In genomic region chr16:29667702-29668061, GRCm38 (mm10) we compare ENCODE assay signal across 15 mouse cellular contexts.
A peak's percentile ranks its signal among the peaks of the same experiment; 100 is the strongest.
DNase-seq lines count a peak whose midpoint lies in the region; ATAC-seq and TF ChIP-seq lines count a peak whose summit lies in the region.
"Had no signal": no experiment of that assay in that cellular context is flagged by ENCODE, and none has a peak within 500 bp of the region (broad histone marks: within the 10 kb centered on the region; RNA-seq: fewer than 3 reads in every experiment).

No protein-coding gene starts in this region.

- H3K9ac ChIP-seq in forebrain, embryonic 13.5 days, result no peak overlapping the region
- no peak overlapping the region for H3K9ac ChIP-seq in forebrain, embryonic 14.5 days (ENCODE audit: low read length)
- peak overlapping the region; percentile 37; the same call in 1 of the 2 replicates for H3K9ac ChIP-seq in ES-Bruce4 (ENCODE audit: low read depth, poor library complexity, severe bottlenecking)
- no peak overlapping the region for H3K9ac ChIP-seq in embryonic facial prominence, embryonic 12.5 days
- no peak overlapping the region for H3K9ac ChIP-seq in midbrain, embryonic 12.5 days (replicated peaks)
- no peak overlapping the region for H3K9ac ChIP-seq in heart, embryonic 11.5 days (ENCODE audit: low read depth, low read length)
- H3K9ac ChIP-seq: limb, embryonic 12.5 days; liver, postnatal 0 days had no signal

- H3K36me3 ChIP-seq in forebrain, embryonic 13.5 days (ENCODE audit: poor library complexity, severe bottlenecking), result no peaks in the 10 kb centered on the region
- H3K36me3 ChIP-seq in forebrain, embryonic 14.5 days (ENCODE audit: control insufficient read depth, insufficient read depth, low read length), result no peaks in the 10 kb centered on the region
- H3K36me3 ChIP-seq in ES-Bruce4 (ENCODE audit: control insufficient read depth, insufficient read depth, low read length, poor library complexity, severe bottlenecking), result no peaks in the 10 kb centered on the region
- no peaks in the 10 kb centered on the region for H3K36me3 ChIP-seq in embryonic facial prominence, embryonic 12.5 days
- H3K36me3 ChIP-seq in midbrain, embryonic 12.5 days, result no peaks in the 10 kb centered on the region
- no peaks in the 10 kb centered on the region for H3K36me3 ChIP-seq in heart, embryonic 11.5 days (ENCODE audit: control insufficient read depth, insufficient read depth, low read length)
- H3K36me3 ChIP-seq: limb, embryonic 12.5 days had no signal

- no peak overlapping the region for H3K4me3 ChIP-seq in forebrain, embryonic 13.5 days
- H3K4me3 ChIP-seq in forebrain, embryonic 14.5 days (ENCODE audit: low read depth, low read length), result no peak overlapping the region
- no peak overlapping the region for H3K4me3 ChIP-seq in ES-Bruce4 (ENCODE audit: low read depth, low read length)
- H3K4me3 ChIP-seq in embryonic facial prominence, embryonic 12.5 days, result no peak overlapping the region
- H3K4me3 ChIP-seq in midbrain, embryonic 12.5 days, result no peak overlapping the region
- H3K4me3 ChIP-seq in heart, embryonic 11.5 days (ENCODE audit: low read depth, low read length), result no peak overlapping the region
- H3K4me3 ChIP-seq: limb, embryonic 12.5 days had no signal

- TF ChIP-seq POLR2A in ES-Bruce4 (IDR thresholded peaks at IDR 0.05; ENCODE audit: insufficient read depth, low read length), result no peak

- peak overlapping the region; percentile 22; the same call in 1 of the 2 replicates for H3K4me2 ChIP-seq in forebrain, embryonic 13.5 days
- H3K4me2 ChIP-seq in forebrain, embryonic 14.5 days (ENCODE audit: low read length), result no peak overlapping the region
- no peak overlapping the region; the same call in 1 of the 2 replicates for H3K4me2 ChIP-seq in embryonic facial prominence, embryonic 12.5 days (replicated peaks)
- H3K4me2 ChIP-seq in midbrain, embryonic 12.5 days (replicated peaks), result peak overlapping the region; percentile 35
- no peak overlapping the region for H3K4me2 ChIP-seq in heart, embryonic 11.5 days

- TF ChIP-seq CTCF in ES-Bruce4 (IDR thresholded peaks at IDR 0.05; ENCODE audit: low read depth, low read length), result no peak

- DNase-seq in forebrain, embryonic 14.5 days (ENCODE audit: low spot score), result no peak
- no peak for DNase-seq in left cerebral cortex, postnatal 10 days (ENCODE audit: extremely low spot score in 1 of 2, low spot score in 2 of 2)
- no peak for DNase-seq in cerebellum, adult 8-10 months
- DNase-seq: cerebellum, adult 9-10 months; heart, postnatal 4 days; kidney, adult 2 months; layer of hippocampus, adult 9-11 months; liver, postnatal 0 days; thymus, adult 18-20 months had no signal

- H3K27ac ChIP-seq in forebrain, embryonic 13.5 days, result no peak overlapping the region
- H3K27ac ChIP-seq in forebrain, embryonic 14.5 days (ENCODE audit: low read depth, low read length), result no peak overlapping the region
- peak overlapping the region; percentile 59 for H3K27ac ChIP-seq in ES-Bruce4 (ENCODE audit: insufficient read depth, low read length)
- H3K27ac ChIP-seq in embryonic facial prominence, embryonic 12.5 days, result no peak overlapping the region
- peak overlapping the region; percentile 40; the same call in 1 of the 2 replicates for H3K27ac ChIP-seq in midbrain, embryonic 12.5 days (replicated peaks)
- H3K27ac ChIP-seq in heart, embryonic 11.5 days (ENCODE audit: low read depth, low read length), result no peak overlapping the region
- H3K27ac ChIP-seq: limb, embryonic 12.5 days had no signal

- H3K27me3 ChIP-seq in forebrain, embryonic 13.5 days, result peaks cover 42% of the 10 kb centered on the region
- H3K27me3 ChIP-seq in forebrain, embryonic 14.5 days (replicated peaks; ENCODE audit: control insufficient read depth, insufficient read depth, low read length), result peaks cover 16% of the 10 kb centered on the region; the same call in 1 of the 2 replicates
- H3K27me3 ChIP-seq in ES-Bruce4 (ENCODE audit: control insufficient read depth, insufficient read depth, low read length, poor library complexity, severe bottlenecking), result no peaks in the 10 kb centered on the region
- H3K27me3 ChIP-seq in embryonic facial prominence, embryonic 12.5 days, result peaks cover 2% of the 10 kb centered on the region; the same call in 1 of the 2 replicates
- peaks cover 88% of the 10 kb centered on the region for H3K27me3 ChIP-seq in midbrain, embryonic 12.5 days
- H3K27me3 ChIP-seq in heart, embryonic 11.5 days (ENCODE audit: control insufficient read depth, insufficient read depth, low read length), result no peaks in the 10 kb centered on the region
- H3K27me3 ChIP-seq: limb, embryonic 12.5 days had no signal

- 0 out of 2 replicates have a peak, but pooled peaks have one; percentile 16 for ATAC-seq in forebrain, embryonic 13.5 days
- ATAC-seq in forebrain, embryonic 14.5 days, result no peak
- ATAC-seq in embryonic facial prominence, embryonic 12.5 days (ENCODE audit: insufficient number of reproducible peaks, insufficient read depth, low FRiP score, low TSS enrichment), result 0 out of 2 replicates have a peak, but pooled peaks have one; percentile 41
- no peak; the same call in 1 of the 2 replicates for ATAC-seq in midbrain, embryonic 12.5 days (ENCODE audit: low FRiP score, low read depth)
- ATAC-seq in heart, embryonic 11.5 days (replicated peaks; ENCODE audit: insufficient number of reproducible peaks, low FRiP score, low TSS enrichment), result no peak

- 10% methylated on average over 5 of the region's 5 CpGs for WGBS in forebrain, embryonic 13.5 days
- WGBS in forebrain, embryonic 14.5 days, result 8% methylated on average over 5 of the region's 5 CpGs
- WGBS in embryonic facial prominence, embryonic 12.5 days, result 15% methylated on average over 5 of the region's 5 CpGs
- 0% methylated on average over 5 of the region's 5 CpGs for WGBS in midbrain, embryonic 12.5 days
- 44% methylated on average over 5 of the region's 5 CpGs for WGBS in heart, embryonic 11.5 days (ENCODE audit: insufficient replicate concordance)

- peak; percentile 23; the same call in 1 of the 2 replicates for TF ChIP-seq EP300 in ES-Bruce4 (IDR thresholded peaks at IDR 0.05; ENCODE audit: insufficient read depth, low read depth, low read length)

- intact Hi-C loops in left cerebral cortex, postnatal 10 days (cut with DNase I), result no loop called here

- H3K9me3 ChIP-seq in forebrain, embryonic 13.5 days (replicated peaks), result no peaks in the 10 kb centered on the region
- no peaks in the 10 kb centered on the region for H3K9me3 ChIP-seq in forebrain, embryonic 14.5 days (replicated peaks; ENCODE audit: control insufficient read depth, low read length)
- no peaks in the 10 kb centered on the region for H3K9me3 ChIP-seq in ES-Bruce4 (replicated peaks; ENCODE audit: control insufficient read depth, insufficient read depth, low read length, poor library complexity, severe bottlenecking)
- no peaks in the 10 kb centered on the region for H3K9me3 ChIP-seq in embryonic facial prominence, embryonic 12.5 days
- no peaks in the 10 kb centered on the region for H3K9me3 ChIP-seq in midbrain, embryonic 12.5 days
- no peaks in the 10 kb centered on the region for H3K9me3 ChIP-seq in heart, embryonic 11.5 days (replicated peaks; ENCODE audit: control insufficient read depth, low read length)
- H3K9me3 ChIP-seq: limb, embryonic 12.5 days had no signal

- peaks cover 10% of the 10 kb centered on the region for H3K4me1 ChIP-seq in forebrain, embryonic 13.5 days
- peaks cover 7% of the 10 kb centered on the region for H3K4me1 ChIP-seq in forebrain, embryonic 14.5 days (ENCODE audit: control insufficient read depth, insufficient read depth, low read length)
- H3K4me1 ChIP-seq in ES-Bruce4 (ENCODE audit: control insufficient read depth, insufficient read depth, low read length), result peaks cover 14% of the 10 kb centered on the region
- H3K4me1 ChIP-seq in embryonic facial prominence, embryonic 12.5 days, result peaks cover 8% of the 10 kb centered on the region; the same call in 1 of the 2 replicates
- peaks cover 15% of the 10 kb centered on the region for H3K4me1 ChIP-seq in midbrain, embryonic 12.5 days
- peaks cover 4% of the 10 kb centered on the region; the same call in 1 of the 2 replicates for H3K4me1 ChIP-seq in heart, embryonic 11.5 days (ENCODE audit: control insufficient read depth, insufficient read depth, low read length)

Comparison
In these comparisons a context has a peak if more than half of its experiments do, and no peak if none do; other contexts are left out.
1. ATAC-seq: peak in forebrain, embryonic 13.5 days (single experiment) and embryonic facial prominence, embryonic 12.5 days (single experiment); none in forebrain, embryonic 14.5 days (single experiment), midbrain, embryonic 12.5 days (single experiment) and heart, embryonic 11.5 days (single experiment).
2. H3K4me2 ChIP-seq: peak in forebrain, embryonic 13.5 days (single experiment) and midbrain, embryonic 12.5 days (single experiment); none in forebrain, embryonic 14.5 days (single experiment), embryonic facial prominence, embryonic 12.5 days (single experiment) and heart, embryonic 11.5 days (single experiment).
3. H3K27ac ChIP-seq: peak in ES-Bruce4 (single experiment) and midbrain, embryonic 12.5 days (single experiment); none in forebrain, embryonic 13.5 days (single experiment), forebrain, embryonic 14.5 days (single experiment), embryonic facial prominence, embryonic 12.5 days (single experiment) and heart, embryonic 11.5 days (single experiment).